Mouse (Mus musculus) liver, embryonic 13.5 days (tissue): ENCODE results near the gene Aire. TPM values are rescaled to one million over a fixed set of nuclear protein-coding genes. Genes with fewer than 3 reads are reported as not detected.

Experiments used
- ATAC-seq: fragments of 200-750 bp; cut with Nextera tagmentation; 2 replicates; pipeline ENCODE4 v1.8.0; 2017; ENCODE audit warnings: low read depth, mild to moderate bottlenecking, moderate number of reproducible peaks, moderate library complexity
- DNase-seq: peaks from one replicate; pipeline ENCODE4 v3.0.0; 2022
- H3K27ac ChIP-seq: fragments of 300-500 bp; sonication (generic); 2 replicates; pipeline ENCODE4 v1.5.1; 2015; ENCODE audit warnings: moderate library complexity, mild to moderate bottlenecking, inconsistent platforms
- H3K27me3 ChIP-seq: fragments of 300-500 bp; sonication (generic); 2 replicates; pipeline ENCODE4 v1.6.1; 2015; ENCODE audit warnings: mild to moderate bottlenecking, inconsistent platforms
- H3K36me3 ChIP-seq: fragments of 300-500 bp; sonication (generic); 2 replicates; pipeline ENCODE4 v1.6.1; 2015; ENCODE audit warnings: mild to moderate bottlenecking, inconsistent platforms
- H3K4me1 ChIP-seq: fragments of 300-500 bp; sonication (generic); replicated peaks from 2 replicates; pipeline ENCODE4 v1.6.1; 2015; ENCODE audit warnings: inconsistent platforms
- H3K4me2 ChIP-seq: fragments of 300-500 bp; sonication (generic); 2 replicates; pipeline ENCODE4 v1.6.1; 2015; ENCODE audit warnings: inconsistent platforms, mild to moderate bottlenecking, moderate library complexity
- H3K4me3 ChIP-seq: fragments of 300-500 bp; sonication (generic); replicated peaks from 2 replicates; pipeline ENCODE4 v1.5.1; 2015; ENCODE audit warnings: mild to moderate bottlenecking, inconsistent platforms
- H3K9ac ChIP-seq: fragments of 300-500 bp; sonication (generic); 2 replicates; pipeline ENCODE4 v1.6.1; 2015; ENCODE audit warnings: mild to moderate bottlenecking, inconsistent platforms
- H3K9me3 ChIP-seq: fragments of 300-500 bp; sonication (generic); replicated peaks from 2 replicates; pipeline ENCODE4 v1.6.1; 2016; ENCODE audit warnings: inconsistent platforms
- WGBS: fragments of 180-500 bp; shearing (Covaris S2); methylation state at CpG from one replicate; pipeline ENCODE4 v1.1.7; 2015; ENCODE audit not compliant: insufficient replicate concordance; 5-methylcytosine and 5-hydroxymethylcytosine counted together
- polyA plus RNA-seq: library from polyadenylated mRNA; unstranded; fragments of >200 nt; fragmentation: Nextera tagmentation; extraction: Ambion mirVana; gene quantifications from 2 replicates; pipeline ENCODE4 v1.2.1, GENCODE M21; 2015

Gene Aire
- polyA plus RNA-seq, 1 experiment from 2014 or later: not detected

DNA sequence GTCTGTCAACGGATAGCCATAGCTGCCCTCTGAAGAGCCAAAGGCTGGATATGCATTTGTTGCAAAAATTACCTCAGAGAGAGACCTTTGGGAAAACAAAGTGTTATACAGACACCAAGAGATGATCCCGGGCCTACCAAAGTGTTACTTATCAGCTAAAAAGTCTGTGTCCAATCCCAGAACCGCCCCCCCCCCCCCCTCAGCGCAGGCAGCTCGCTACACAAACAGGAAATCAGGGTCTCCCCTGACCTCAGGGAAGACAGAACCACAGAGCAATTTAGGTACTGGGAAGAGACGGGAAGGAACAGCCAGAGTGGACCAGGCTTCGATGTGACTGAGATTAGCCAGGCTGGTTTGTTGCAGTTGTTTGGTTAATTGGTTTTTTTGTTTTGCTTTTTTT is 36.2 kb downstream of the Aire start:
- DNase-seq: no peak
- peak overlapping the region; percentile 98 for H3K4me2 ChIP-seq
- ATAC-seq: no peak
- H3K9me3 ChIP-seq: no peaks in the 10 kb centered on the region
- 6% methylated on average over 7 of the region's 7 CpGs for WGBS
- no peaks in the 10 kb centered on the region for H3K27me3 ChIP-seq
- H3K4me1 ChIP-seq: peaks cover 72% of the 10 kb centered on the region
- H3K36me3 ChIP-seq: peaks cover 42% of the 10 kb centered on the region
- peak overlapping the region; percentile 89 for H3K4me3 ChIP-seq
- H3K27ac ChIP-seq: peak overlapping the region; percentile 99
- H3K9ac ChIP-seq: peak overlapping the region; percentile 96

DNA sequence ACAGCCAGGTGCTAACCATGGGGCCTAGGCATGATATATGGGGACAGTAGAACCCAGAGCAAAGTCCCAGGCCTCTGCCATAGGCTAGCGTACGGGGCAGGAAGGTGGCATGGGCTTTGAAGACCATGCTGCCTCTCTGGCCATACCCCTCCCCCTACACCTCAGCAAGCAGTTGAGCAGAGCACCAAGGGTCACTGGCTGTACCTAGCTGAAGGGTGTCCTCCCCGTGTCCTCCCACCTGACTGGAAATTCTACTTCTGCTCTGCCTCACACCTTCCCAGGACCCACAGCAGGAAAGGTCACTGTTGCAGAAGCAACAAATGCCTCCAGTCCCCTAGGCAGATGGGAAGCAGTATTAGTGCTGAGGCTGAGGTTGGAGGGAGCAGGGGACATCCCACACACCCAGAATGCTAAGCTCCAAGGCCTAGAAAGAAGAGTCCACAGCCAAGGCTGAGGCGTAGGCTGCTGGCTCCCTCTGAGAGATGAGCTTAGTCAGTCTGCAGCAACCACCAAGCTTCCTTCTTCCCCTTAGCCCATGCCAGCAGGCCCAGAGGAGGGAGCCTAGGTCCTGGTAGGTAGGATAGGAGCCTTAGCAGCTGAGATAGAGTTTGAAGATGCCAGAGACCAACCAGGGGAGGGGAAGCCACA is 37.5 kb downstream of the Aire start:
- Histone ChIP-seq H3K4me3 (peak overlapping the region; percentile 89), H3K4me1 (peaks cover 75% of the 10 kb centered on the region), H3K36me3 (peaks cover 55% of the 10 kb centered on the region), H3K27me3 (no peaks in the 10 kb centered on the region), H3K27ac (peak overlapping the region; percentile 99), H3K4me2 (peak overlapping the region; percentile 98), H3K9me3 (no peaks in the 10 kb centered on the region), H3K9ac (peak overlapping the region; percentile 96)
- ATAC-seq: no peak
- WGBS: 84% methylated on average over 4 of the region's 4 CpGs
- no peak for DNase-seq

DNA sequence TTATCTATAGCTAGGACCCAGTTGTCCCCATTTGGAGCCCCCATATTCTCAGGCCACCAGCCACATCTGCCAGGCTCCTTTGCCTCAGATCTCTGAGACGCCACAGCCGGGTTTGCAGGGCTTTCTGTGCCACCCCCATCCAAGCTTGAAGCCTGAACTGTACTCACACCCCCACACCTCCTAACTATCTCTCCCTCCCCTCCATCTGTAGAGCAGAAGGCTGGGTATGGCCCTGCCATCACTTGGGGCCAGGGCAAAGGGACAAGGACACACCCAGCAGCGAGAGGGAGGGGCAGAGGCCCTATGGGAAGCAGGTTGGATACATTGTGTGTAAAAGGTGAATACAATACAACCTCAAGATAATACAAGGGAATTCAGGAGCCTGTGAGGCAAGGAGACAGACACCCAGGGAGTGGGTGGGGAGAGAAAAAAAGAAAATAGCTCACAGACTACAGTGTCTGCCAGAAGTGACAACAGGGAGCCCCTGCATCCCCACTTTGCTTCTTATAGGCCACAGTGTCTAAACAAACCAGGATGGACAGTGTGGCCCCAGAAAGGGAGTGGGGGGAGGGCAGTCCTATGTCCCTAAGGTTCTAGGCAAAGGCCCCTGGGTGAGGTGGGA is 38.8 kb downstream of the Aire start:
- Histone ChIP-seq H3K27me3 (no peaks in the 10 kb centered on the region), H3K4me3 (peak overlapping the region; percentile 89), H3K36me3 (peaks cover 68% of the 10 kb centered on the region), H3K9me3 (no peaks in the 10 kb centered on the region), H3K9ac (peak overlapping the region; percentile 96), H3K27ac (peak overlapping the region; percentile 99), H3K4me1 (peaks cover 68% of the 10 kb centered on the region), H3K4me2 (peak overlapping the region; percentile 98)
- WGBS: 40% methylated on average over 3 of the region's 3 CpGs
- DNase-seq (peak; percentile 67), ATAC-seq (peak; percentile 73)

GRCm38 (mm10) chr10:78002316-78002715 is 41.1 kb downstream of the Aire start:
- no peak for DNase-seq
- H3K9ac ChIP-seq: no peak overlapping the region
- ATAC-seq: no peak
- WGBS: 90% methylated on average over 2 of the region's 2 CpGs
- peaks cover 91% of the 10 kb centered on the region for H3K36me3 ChIP-seq
- no peaks in the 10 kb centered on the region for H3K27me3 ChIP-seq
- H3K4me1 ChIP-seq: peaks cover 51% of the 10 kb centered on the region
- no peak overlapping the region for H3K4me3 ChIP-seq
- no peaks in the 10 kb centered on the region for H3K9me3 ChIP-seq
- no peak overlapping the region for H3K4me2 ChIP-seq
- peak overlapping the region; percentile 18; the same call in 1 of the 2 replicates for H3K27ac ChIP-seq

DNA sequence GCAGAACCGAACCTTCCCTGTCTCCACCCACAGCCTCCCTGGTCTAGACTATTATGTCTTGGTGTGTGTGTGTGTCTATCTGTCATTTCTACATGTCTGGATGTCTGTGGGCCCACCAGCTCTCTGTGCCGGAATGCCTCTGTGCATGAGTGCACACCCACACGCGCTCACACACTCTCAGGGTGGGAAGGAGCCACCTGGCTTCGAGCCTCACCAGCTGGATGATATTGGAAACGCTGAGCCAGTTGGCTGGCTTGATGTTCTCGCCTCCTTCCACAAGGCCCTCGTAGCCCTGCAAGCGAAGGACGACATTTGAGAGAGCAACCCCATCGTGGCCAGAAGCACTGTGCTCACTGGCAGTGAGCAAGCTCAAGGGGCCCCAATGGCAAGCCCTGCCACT is 41.6 kb downstream of the Aire start:
- no peaks in the 10 kb centered on the region for H3K27me3 ChIP-seq

DNA sequence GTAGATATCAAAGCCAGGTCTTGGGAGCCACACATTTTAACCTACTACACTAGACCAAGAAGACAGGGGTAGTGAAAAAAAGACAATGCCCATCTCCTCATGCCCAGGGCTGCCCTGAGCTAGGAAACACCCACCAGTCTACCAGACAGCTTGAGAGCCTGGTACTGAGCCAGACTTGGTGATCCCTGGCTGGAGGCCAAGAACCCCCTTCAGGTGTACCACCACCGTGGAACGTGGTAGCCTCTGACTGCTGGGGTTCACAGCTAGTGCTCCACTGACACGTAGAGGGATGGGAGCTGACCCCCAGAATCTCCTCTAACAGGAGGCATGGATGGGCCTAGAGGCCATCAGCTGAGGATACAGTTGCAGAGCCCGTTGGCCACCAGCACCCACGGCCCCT is 43.2 kb downstream of the Aire start:
- 90% methylated on average over 5 of the region's 5 CpGs for WGBS
- Histone ChIP-seq H3K4me1 (peaks cover 30% of the 10 kb centered on the region), H3K27me3 (no peaks in the 10 kb centered on the region), H3K4me2 (no peak overlapping the region), H3K9ac (no peak overlapping the region), H3K27ac (no peak overlapping the region), H3K36me3 (peaks cover 98% of the 10 kb centered on the region), H3K9me3 (no peaks in the 10 kb centered on the region), H3K4me3 (no peak overlapping the region)
- DNase-seq (no peak), ATAC-seq (no peak)

More for the DNA sequence above, 41.6 kb downstream of the Aire start:
- H3K9me3 ChIP-seq: no peaks in the 10 kb centered on the region
- peaks cover 46% of the 10 kb centered on the region for H3K4me1 ChIP-seq
- no peak overlapping the region for H3K27ac ChIP-seq
- H3K4me3 ChIP-seq: no peak overlapping the region
- H3K9ac ChIP-seq: no peak overlapping the region
- no peak for ATAC-seq
- H3K4me2 ChIP-seq: no peak overlapping the region
- no peak for DNase-seq
- peaks cover 93% of the 10 kb centered on the region for H3K36me3 ChIP-seq
- WGBS: 89% methylated on average over 11 of the region's 11 CpGs

- H3K9ac ChIP-seq: no peak overlapping the region
- H3K36me3 ChIP-seq: peaks cover 100% of the 10 kb centered on the region
Observed at GRCm38 (mm10) chr10:77995639-77996038, 47.8 kb downstream of the Aire start.

DNA sequence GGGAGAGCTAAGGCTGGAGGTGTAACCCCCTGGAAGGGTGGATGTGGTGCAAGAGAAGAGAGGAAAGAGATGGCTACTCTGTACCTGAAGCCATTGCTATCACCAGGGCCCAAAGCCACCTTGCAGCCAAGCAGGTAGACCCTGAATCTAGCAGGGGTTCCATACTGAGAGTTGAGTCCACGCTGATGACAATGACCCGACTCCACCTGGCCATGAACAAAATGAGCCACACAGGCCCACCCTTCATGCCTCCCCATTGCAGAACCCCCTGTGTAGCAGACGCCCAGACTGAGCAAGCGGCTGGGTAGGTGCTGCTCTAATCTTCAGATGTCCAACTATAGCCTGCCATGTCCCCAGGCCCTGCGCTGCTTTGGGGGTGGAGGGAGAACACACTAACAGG is 57.6 kb downstream of the Aire start:
- ATAC-seq: no peak
- Histone ChIP-seq H3K4me3 (no peak overlapping the region), H3K9me3 (no peaks in the 10 kb centered on the region), H3K36me3 (peaks cover 42% of the 10 kb centered on the region), H3K27ac (no peak overlapping the region), H3K4me2 (no peak overlapping the region), H3K4me1 (peaks cover 3% of the 10 kb centered on the region; the same call in 1 of the 2 replicates), H3K9ac (no peak overlapping the region), H3K27me3 (no peaks in the 10 kb centered on the region)
- 63% methylated on average over 5 of the region's 5 CpGs for WGBS
- no peak for DNase-seq

More at GRCm38 (mm10) chr10:77995639-77996038, 47.8 kb downstream of the Aire start:
- WGBS: 85% methylated on average over 3 of the region's 3 CpGs
- Histone ChIP-seq H3K4me3 (no peak overlapping the region), H3K4me2 (no peak overlapping the region), H3K27me3 (no peaks in the 10 kb centered on the region), H3K4me1 (no peaks in the 10 kb centered on the region), H3K9me3 (no peaks in the 10 kb centered on the region), H3K27ac (no peak overlapping the region)
- ATAC-seq: no peak
- DNase-seq: no peak

DNA sequence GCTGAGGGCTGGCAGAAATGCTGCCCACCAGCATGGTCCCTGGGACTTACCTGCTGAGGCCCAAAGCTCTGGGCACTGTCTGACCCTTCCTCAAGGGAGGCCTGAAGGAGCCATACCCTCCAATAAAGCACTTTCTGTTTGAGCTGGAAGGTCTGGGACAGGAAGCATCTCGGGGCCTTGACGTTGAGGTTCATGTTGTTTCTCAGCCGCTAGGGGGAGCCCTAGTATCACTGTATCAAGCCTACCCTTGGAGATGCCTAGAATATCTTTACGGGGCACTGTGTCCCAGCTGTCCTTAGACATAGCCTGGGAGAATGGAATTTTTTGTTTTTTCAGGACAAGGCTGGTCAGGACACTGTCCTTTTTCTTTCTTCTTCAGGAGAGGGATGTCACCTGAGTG is 58.8 kb downstream of the Aire start:
- H3K9ac ChIP-seq: no peak overlapping the region
- H3K9me3 ChIP-seq: no peaks in the 10 kb centered on the region
- H3K27ac ChIP-seq: no peak overlapping the region
- 3% methylated on average over 4 of the region's 4 CpGs for WGBS
- no peak overlapping the region for H3K4me2 ChIP-seq
- H3K36me3 ChIP-seq: peaks cover 31% of the 10 kb centered on the region
- H3K4me1 ChIP-seq: peaks cover 8% of the 10 kb centered on the region; the same call in 1 of the 2 replicates
- H3K27me3 ChIP-seq: no peaks in the 10 kb centered on the region
- ATAC-seq: peak; percentile 29
- DNase-seq: peak; percentile 67
- H3K4me3 ChIP-seq: no peak overlapping the region

Other genes starting within 250 kb of the Aire start
- not detected in 2 replicates for gene Gm9639, start 248.5 kb downstream of the Aire start, polyA plus RNA-seq
- gene Gm19668, start 244.5 kb downstream of the Aire start, polyA plus RNA-seq: not detected in 2 replicates
- gene Gm9507, start 231.8 kb downstream of the Aire start, polyA plus RNA-seq: not detected in 2 replicates
- gene Gm2696, start 228.9 kb downstream of the Aire start, polyA plus RNA-seq: not detected in 2 replicates
- not detected in 2 replicates for gene Krtap10-4, start 216.5 kb downstream of the Aire start, polyA plus RNA-seq
- not detected in 2 replicates for gene Krtap10-10, start 207.7 kb downstream of the Aire start, polyA plus RNA-seq
- not detected in 2 replicates for gene Gm36176, start 196.8 kb downstream of the Aire start, polyA plus RNA-seq
- not detected in 2 replicates for gene Gm10318, start 190.8 kb downstream of the Aire start, polyA plus RNA-seq
- not detected in 2 replicates for gene Gm3285, start 181.6 kb downstream of the Aire start, polyA plus RNA-seq
- 8.6 and 10.1 TPM in 2 replicates for gene Lrrc3, start 141.1 kb downstream of the Aire start, polyA plus RNA-seq
- 0.73 and 0.94 TPM in 2 replicates for gene Trpm2, start 73.0 kb downstream of the Aire start, polyA plus RNA-seq
- gene 1810043G02Rik, start 65.1 kb downstream of the Aire start, polyA plus RNA-seq: 4.6 and 5.7 TPM in 2 replicates
- gene Pfkl, start 33.5 kb downstream of the Aire start, polyA plus RNA-seq: 94.0 and 98.3 TPM in 2 replicates
- gene Dnmt3l, start 1.7 kb downstream of the Aire start, polyA plus RNA-seq: not detected in 2 replicates
- gene Icosl, start 25.7 kb upstream of the Aire start, polyA plus RNA-seq: 2.0 TPM in 2 replicates
- gene D10Jhu81e, start 126.2 kb upstream of the Aire start, polyA plus RNA-seq: 17.5 and 18.6 TPM in 2 replicates
- gene Pwp2, start 141.5 kb upstream of the Aire start, polyA plus RNA-seq: 16.6 and 18.9 TPM in 2 replicates
- 15.6 and 15.8 TPM in 2 replicates for gene Trappc10, start 201.0 kb upstream of the Aire start, polyA plus RNA-seq